Mouse (Mus musculus) right cerebral cortex, adult 2 months (tissue): Measurements from ENCODE around the gene Gm20388.

Experiments used
- DNase-seq, 2 experiments: peaks; one replicate each; pipeline ENCODE4 v3.0.0; 2021 to 2022; ENCODE audit warnings: low spot score in 2 of 2

Gm20388 gene

GRCm38 (mm10) chr8:120470170-120470569, 559.5 kb downstream of the Gm20388 start:
- DNase-seq = no peak

DNA sequence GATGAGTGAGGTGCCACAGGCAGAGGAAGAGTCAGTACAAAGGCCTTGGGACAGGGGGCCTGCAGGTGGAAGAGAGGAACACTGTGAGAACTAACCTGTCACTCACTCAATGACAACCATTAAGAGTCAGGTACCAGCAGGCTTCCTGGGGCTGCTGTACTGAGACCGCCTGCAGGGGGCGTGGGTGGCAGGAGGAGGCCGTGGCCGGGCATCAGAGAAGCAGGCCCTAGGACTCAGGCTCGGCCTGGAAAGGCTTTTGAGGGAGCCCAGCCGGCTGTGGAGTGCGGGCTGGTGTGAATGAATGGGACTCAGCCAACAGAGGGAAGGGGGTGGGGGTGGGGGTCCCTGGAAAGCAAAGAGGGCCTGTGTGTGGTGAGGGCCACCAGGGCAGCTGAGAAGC, 560.5 kb downstream of the Gm20388 start:
- DNase-seq = peak in 1 of 2 experiments; percentile 15

- DNase-seq = no peak
Observed at GRCm38 (mm10) chr8:120471752-120472151, 561.1 kb downstream of the Gm20388 start.

- no peak for DNase-seq
Observed at GRCm38 (mm10) chr8:120472230-120472629, 561.6 kb downstream of the Gm20388 start.

DNA sequence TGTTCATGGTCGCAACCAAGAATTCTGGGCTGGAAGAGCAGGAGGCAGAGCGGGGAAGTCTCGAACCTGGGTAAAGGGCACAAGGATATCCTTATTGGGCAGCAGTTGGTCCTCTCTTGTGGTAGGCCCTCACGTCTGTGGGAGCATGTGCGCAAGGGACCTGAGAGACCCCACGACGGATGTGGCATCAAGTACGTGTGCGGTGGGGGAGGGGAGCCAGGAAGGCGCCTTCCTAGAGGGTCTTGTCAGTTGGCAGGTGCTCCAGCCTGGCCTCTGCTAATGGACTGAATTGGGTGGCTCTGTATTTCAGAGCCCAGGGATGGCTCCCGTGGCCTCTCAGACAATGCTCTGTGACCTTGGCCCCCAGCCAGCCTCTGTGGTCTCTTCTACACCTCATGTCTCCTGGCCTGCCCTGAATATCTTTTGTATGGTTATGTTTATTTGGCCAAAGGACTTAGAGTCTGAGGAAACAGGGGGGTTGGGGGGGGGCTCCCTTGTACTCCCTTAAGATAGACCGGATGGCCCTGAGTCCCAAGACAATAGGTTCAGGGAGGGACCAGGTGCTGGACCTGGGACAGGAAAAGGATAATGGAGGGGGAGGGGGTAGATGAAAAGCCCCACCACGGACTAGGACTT, 563.2 kb downstream of the Gm20388 start:
- DNase-seq = no peak

DNA sequence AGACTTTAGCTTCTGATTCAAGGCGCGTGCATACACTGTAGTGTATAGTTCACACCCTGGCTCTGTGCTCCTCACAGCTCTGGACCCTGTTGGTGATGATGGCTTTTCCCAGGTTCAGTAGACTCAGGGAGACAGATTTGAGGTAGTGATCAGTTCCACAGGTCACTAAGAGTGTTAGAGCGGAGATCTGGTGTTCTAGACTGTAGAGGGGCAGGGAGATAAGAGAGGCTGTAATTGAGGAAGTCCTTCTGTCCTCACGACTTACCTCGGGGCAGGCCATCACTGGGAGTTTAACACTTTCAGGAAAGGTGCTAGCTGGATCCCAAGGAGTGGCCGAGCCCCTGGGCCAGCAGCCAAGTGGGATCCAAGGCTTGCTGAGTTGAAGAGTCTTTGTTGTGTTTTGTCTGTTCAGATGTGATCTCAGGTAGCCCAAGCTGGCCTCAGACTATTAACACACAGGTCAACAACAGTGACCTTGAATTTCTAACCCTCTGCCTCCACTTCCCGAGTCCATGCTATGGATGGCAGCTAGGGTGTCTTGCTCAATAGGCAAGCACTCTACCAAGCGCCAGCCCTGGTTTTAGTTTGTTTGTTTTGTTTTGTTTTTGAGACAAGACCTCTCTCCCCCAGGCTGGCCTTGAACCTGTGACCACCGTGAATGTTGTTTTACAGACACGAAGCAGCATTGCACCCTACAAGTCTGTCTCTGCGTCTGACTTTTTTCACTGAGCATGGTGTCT, 564.0 kb downstream of the Gm20388 start:
- no peak for DNase-seq

- DNase-seq = no peak
Observed at GRCm38 (mm10) chr8:120475462-120476201, 565.0 kb downstream of the Gm20388 start.

GRCm38 (mm10) chr8:120476711-120477575, 566.3 kb downstream of the Gm20388 start:
- no peak for DNase-seq

GRCm38 (mm10) chr8:120478754-120479153, 568.1 kb downstream of the Gm20388 start:
- no peak for DNase-seq

DNA sequence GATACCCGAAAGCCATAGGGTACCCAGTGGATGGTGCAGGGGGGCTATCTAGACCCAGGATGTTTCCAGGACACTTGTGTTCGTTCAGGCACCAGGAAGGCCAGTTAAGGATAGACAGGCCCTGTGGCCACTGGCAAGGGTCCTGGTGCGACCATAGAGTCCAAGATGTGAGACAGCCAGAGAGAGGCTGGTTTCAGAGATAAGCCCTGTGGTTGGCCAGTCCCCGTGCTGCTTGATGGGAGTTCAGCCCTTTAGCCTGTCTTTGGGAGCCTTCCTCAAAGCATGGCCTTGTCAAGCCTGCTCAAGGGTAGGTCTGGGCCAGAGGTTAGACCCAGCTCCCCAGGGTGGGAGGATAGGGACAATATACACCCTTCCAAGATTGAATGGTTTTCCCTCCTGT, 569.0 kb downstream of the Gm20388 start:
- DNase-seq = no peak

DNA sequence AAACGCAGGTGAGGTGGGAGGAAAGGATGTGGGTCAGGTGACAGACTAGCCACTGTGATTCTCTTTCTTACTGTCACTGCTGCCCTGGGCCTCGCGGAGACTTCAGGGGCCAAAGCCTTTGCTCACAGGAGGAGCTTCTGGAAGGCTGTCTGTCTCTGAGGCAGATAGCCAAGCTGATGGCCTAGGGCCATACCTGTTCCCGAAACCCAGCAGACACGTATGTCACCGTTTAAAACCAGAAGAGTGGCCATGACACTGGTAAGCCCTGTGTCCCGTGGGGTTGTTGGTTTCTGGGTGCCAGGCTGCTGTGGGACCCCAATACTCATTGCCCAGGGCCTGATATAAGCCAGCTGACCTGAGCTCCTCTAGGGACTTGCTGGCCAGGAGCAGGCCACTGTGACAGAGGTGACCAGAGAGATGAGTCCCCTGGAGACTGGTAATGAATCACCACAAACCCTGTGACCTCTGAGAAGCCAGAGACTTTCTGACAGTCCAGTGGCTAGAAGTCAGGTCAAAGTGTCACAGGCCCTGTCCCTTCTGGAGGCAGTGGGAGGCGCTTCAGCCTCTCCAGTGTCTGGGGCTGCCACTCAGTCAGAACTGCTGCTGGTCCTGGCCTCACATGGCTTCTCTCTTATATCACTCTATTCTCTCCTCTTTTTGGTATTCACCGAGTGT, 571.5 kb downstream of the Gm20388 start:
- no peak for DNase-seq

GRCm38 (mm10) chr8:120484460-120484859, 573.8 kb downstream of the Gm20388 start:
- DNase-seq = peak in 1 of 2 experiments; percentile 71

DNA sequence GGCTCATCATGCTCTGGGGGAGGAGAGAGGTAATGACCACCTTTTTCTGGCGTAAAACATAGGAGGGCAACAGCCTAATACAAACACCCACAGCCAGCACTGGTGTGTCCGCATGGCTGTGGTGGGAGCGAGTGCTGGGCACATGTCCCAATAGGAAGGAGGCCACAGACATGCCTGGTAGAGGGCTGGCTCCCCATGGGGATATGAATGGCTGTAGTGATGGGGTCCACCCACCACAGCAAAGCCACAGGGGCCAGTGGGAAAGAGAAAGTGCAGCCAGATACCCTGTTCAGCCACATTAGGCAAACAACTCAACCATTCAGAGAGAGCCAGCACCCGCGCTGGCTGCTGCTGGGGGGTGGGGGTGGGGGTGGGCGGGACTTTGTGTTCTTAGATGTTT, 574.5 kb downstream of the Gm20388 start:
- DNase-seq = no peak

DNA sequence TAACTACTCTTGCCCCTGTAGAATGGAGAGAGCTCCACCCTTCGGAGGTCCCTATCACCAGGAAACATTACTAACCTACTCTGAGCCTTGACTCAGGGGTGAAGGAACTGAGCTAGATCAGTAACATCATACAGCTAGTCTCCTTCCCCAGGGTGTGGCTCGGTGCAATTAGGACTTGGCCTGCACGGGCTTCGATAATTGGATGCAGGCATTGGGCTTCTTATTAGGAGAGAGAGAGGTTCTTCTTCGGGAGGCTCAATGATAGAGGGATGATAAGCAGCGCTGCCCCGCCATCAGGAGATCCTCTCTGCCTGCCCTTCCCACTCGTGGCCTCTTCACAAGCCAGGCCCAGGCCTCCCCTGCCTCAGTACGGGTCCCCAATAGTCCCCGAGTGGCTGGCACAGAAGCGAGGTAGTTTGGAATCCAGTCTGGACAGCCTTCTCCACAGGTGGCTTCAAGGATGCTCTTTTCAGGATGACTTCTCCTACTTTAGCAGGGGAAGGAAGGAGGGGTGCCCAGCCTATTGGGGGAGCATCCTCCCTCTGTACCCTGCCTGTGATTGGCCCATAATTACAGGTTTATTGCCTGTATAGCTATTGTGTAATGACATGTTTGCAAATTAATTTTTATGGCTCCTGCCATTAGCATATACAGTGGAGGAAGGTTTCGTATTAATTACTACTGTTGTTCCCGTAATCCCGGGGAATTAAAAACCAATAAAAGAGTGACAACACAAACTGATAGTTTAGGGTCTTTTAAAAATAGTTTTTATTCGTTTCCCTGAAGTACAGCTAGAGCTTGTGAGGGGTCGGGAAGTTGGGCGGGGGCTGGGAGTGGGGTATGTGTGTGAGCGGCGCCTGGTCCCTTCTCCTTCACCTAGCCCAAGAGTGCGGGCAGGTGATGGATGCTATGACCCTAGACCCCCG, 575.2 kb downstream of the Gm20388 start:
- no peak for DNase-seq

DNA sequence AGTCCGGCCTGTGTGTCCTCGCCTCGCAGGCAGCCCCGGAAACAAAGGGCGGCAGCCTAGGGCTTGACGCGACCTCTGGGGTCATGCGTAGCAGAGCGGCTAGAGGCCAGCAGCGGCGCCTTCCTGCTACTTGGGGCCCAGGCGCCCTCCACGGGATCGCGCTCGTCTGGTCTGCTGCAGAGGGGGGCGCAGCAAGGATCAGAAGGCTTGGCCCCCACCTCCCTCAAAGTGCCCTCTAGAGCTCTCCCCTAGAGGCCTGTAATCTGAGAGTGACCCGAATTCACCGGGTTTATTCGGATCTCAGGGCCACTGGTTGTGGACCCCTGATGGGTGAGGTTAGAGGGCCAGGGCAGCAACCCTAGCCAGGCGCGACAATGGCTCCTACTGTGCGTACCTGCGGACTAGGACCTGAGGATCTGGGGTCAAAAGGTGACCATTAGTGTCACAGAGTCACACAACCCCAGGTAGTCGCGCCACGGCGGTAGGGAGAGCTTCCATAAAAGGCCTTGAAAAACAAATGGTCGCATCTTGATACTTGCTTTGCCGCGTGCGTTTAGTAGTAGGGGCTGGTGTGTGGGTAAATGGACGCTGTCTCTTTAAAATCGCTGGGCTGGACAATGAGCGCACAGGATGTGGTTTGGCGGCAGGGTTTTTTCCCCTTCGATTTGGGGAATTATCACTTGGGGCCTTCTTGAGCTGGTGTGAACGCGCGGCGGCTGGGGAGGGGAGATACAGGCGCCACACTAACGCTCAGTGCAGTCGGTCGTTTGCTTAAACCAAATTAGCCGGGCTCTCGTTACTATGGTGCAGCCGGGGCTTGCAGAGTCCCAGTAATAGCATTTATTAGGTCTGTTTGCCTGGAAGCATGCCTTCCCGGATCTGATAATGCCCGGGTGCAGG, 576.1 kb downstream of the Gm20388 start:
- DNase-seq = peak; percentile 65 to 75

DNA sequence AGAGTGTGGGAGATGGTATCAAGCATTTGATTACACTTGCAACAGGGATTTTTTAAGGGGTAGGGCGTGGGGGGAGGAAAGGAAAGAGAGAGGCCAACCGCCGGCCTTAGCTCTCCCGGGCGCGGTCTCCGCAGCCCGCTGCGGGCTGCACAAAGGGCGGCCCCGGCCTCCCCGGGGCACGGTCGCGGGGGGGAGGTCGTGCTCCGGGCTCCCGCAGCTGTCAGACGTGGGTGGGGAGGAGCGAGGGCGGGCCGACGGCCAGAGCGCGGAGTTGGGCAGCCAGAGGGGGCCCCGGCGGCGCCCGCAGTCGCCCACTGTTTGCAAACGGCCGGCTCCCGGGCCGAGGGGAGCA, 576.7 kb downstream of the Gm20388 start:
- no peak for DNase-seq

DNA sequence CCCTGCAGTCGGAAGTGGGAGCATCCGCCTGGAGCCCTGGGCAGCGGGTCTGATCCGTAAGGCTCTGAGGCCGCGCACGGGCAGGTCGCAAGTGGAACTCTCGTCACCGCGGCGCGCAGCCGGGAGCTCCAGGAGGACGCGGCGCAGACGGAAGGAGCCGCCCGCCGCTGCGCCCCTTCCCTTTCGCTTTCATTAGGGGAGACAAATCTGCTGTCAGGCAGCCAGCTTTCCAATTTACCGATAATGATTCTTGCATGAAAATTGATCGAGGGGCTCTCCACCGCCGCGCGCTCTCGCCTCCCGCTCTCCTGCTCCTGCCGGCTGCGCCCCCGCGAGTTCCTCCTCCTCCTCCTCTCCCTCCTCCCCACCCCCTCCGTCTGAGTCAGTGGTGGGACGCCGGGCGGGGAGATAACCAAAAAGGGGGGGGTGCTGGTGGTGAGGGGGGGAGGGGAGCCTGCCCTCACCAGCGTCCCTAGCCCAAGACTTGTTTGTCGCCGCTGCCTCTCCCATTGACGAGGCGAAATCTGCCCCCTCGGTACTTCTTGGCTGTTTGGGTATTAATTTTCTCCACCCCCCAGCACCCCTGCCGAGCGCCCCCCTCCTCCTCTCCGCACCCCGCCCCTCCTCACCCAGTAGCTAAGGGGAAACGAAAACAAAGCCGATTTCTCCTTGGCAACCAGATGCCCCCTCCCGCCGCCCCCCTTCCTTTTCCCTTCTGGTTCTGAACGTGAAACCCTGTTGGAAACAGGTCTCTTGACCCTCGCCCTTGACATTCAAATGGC, 577.3 kb downstream of the Gm20388 start:
- DNase-seq = peak; percentile 69 to 77

DNA sequence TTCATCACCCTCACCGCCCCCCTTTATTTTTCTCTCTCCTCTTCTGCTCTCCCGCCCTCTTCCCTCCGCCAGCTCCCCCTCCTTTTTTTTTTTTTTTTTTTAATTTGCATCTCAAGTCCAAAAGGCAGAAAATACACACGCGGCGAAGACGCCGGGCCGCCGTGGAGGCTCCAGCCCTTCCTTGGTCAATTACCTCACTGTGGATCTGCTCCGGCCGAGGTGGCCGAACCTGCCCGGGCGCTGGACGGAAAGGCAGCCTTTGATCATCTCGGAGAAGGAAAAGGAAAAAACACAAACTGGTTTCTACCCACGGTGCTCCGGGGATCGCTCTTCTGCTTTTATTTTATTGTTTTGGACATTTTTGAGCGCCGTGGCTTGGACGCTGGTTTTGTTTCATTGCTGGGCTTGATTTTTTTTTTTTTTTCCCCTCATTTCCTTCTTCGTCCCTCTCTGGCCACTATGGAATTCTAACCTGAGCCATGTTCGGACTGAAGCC, 578.0 kb downstream of the Gm20388 start:
- no peak for DNase-seq
